ENCODE assay signal across 11 mouse cellular contexts in the genomic region with DNA sequence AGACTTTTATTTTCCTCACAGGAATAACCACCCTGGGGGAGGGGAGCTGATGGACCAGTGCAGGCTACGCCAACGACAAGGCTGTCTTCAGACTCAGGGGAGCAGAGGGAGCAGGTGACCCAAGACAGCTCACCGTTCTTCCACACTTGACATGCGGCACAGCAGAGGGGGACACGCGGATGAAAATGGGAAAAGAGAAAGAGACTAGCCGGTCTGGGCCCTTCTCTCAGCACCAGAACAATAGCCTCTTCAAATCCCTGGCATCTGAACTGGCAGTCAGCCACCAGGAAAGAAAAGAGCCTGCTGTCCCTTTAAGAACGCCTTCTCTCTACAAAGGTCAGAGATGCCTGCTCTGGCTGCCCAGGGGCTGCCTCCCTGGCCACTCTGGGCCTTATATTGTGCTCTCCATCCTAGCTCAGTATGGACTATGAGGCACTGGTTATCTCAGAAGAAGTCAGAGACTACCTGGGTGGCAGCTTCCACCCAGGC.
DNase-seq lines count a peak whose midpoint lies in the region; ATAC-seq and TF ChIP-seq lines count a peak whose summit lies in the region.
"Had no signal": no experiment of that assay in that cellular context is flagged by ENCODE, and none has a peak within 500 bp of the region (broad histone marks: within the 10 kb centered on the region; RNA-seq: fewer than 3 reads in every experiment).

No protein-coding gene starts in this region.

- H3K27me3 ChIP-seq in embryonic facial prominence, embryonic 11.5 days (ENCODE audit: control insufficient read depth, insufficient read depth, low read length), result no peaks in the 10 kb centered on the region
- H3K27me3 ChIP-seq in embryonic facial prominence, embryonic 10.5 days (replicated peaks; ENCODE audit: low read depth, poor library complexity, severe bottlenecking), result no peaks in the 10 kb centered on the region
- H3K27me3 ChIP-seq in forebrain, embryonic 12.5 days, result no peaks in the 10 kb centered on the region
- no peaks in the 10 kb centered on the region for H3K27me3 ChIP-seq in liver, postnatal 0 days (ENCODE audit: insufficient read depth, low read length)
- H3K27me3 ChIP-seq: Patski had no signal

- WGBS in embryonic facial prominence, embryonic 11.5 days, result 48% methylated on average over 8 of the region's 8 CpGs
- 47% methylated on average over 8 of the region's 8 CpGs for WGBS in embryonic facial prominence, embryonic 10.5 days
- 18% methylated on average over 8 of the region's 8 CpGs for WGBS in forebrain, embryonic 12.5 days
- 76% methylated on average over 8 of the region's 8 CpGs for WGBS in liver, postnatal 0 days (ENCODE audit: insufficient replicate concordance)

- no peak for DNase-seq in embryonic facial prominence, embryonic 11.5 days (ENCODE audit: low spot score)
- no peak for DNase-seq in embryonic facial prominence, embryonic 10.5 days (ENCODE audit: low spot score)
- peak; percentile 62 for DNase-seq in Muller cell, postnatal 12 days (ENCODE audit: inconsistent ontology term)
- DNase-seq in lung, postnatal 25 days (ENCODE audit: low spot score), result peak; percentile 16
- DNase-seq in thymus, postnatal 25 days, result no peak
- no peak for DNase-seq in liver, postnatal 0 days
- no peak for DNase-seq in frontal cortex, postnatal 25 days (ENCODE audit: low spot score in 2 of 2)
- DNase-seq: liver had no signal

- H3K9me3 ChIP-seq in embryonic facial prominence, embryonic 11.5 days (replicated peaks; ENCODE audit: control insufficient read depth, low read length), result no peaks in the 10 kb centered on the region
- no peaks in the 10 kb centered on the region for H3K9me3 ChIP-seq in embryonic facial prominence, embryonic 10.5 days
- H3K9me3 ChIP-seq in forebrain, embryonic 12.5 days, result no peaks in the 10 kb centered on the region
- no peaks in the 10 kb centered on the region for H3K9me3 ChIP-seq in liver, postnatal 0 days (ENCODE audit: low read length)

- H3K9ac ChIP-seq in embryonic facial prominence, embryonic 11.5 days (replicated peaks; ENCODE audit: low read length), result no peak overlapping the region
- peak overlapping the region; percentile 36 for H3K9ac ChIP-seq in forebrain, embryonic 12.5 days
- no peak overlapping the region for H3K9ac ChIP-seq in liver, postnatal 0 days (replicated peaks)

- no peak for TF ChIP-seq EP300 in liver, postnatal 0 days (IDR thresholded peaks at IDR 0.05; ENCODE audit: low read depth)

- ATAC-seq in embryonic facial prominence, embryonic 11.5 days (replicated peaks; ENCODE audit: insufficient number of reproducible peaks, low FRiP score, low TSS enrichment, low read depth), result 0 out of 2 replicates have a peak, but pooled peaks have one; percentile 56
- ATAC-seq in forebrain, embryonic 12.5 days (ENCODE audit: low FRiP score), result peak; percentile 65; the same call in 1 of the 2 replicates
- no peak for ATAC-seq in liver, postnatal 0 days
- ATAC-seq: Patski had no signal

- no peak overlapping the region for H3K4me2 ChIP-seq in embryonic facial prominence, embryonic 11.5 days (ENCODE audit: low read depth, low read length)
- peak overlapping the region; percentile 31 for H3K4me2 ChIP-seq in forebrain, embryonic 12.5 days
- H3K4me2 ChIP-seq in liver, postnatal 0 days (ENCODE audit: low read depth, low read length), result no peak overlapping the region

- no peak overlapping the region for H3K27ac ChIP-seq in embryonic facial prominence, embryonic 11.5 days (replicated peaks; ENCODE audit: low read depth, low read length)
- H3K27ac ChIP-seq in embryonic facial prominence, embryonic 10.5 days (replicated peaks), result no peak overlapping the region
- H3K27ac ChIP-seq in forebrain, embryonic 12.5 days, result 0 out of 2 replicates have a peak overlapping the region, but pooled peaks have one; percentile 19
- H3K27ac ChIP-seq in liver, postnatal 0 days (ENCODE audit: low read depth), result no peak overlapping the region
- H3K27ac ChIP-seq: kidney, postnatal 0 days had no signal

- TF ChIP-seq CTCF in liver, postnatal 0 days (IDR thresholded peaks at IDR 0.05; ENCODE audit: low read depth), result no peak

- no peaks in the 10 kb centered on the region for H3K4me1 ChIP-seq in embryonic facial prominence, embryonic 11.5 days (ENCODE audit: control insufficient read depth, insufficient read depth, low read length)
- peaks cover 5% of the 10 kb centered on the region for H3K4me1 ChIP-seq in embryonic facial prominence, embryonic 10.5 days
- H3K4me1 ChIP-seq in forebrain, embryonic 12.5 days, result peaks cover 12% of the 10 kb centered on the region
- no peaks in the 10 kb centered on the region for H3K4me1 ChIP-seq in liver, postnatal 0 days (ENCODE audit: insufficient read depth)

- no peak overlapping the region for H3K4me3 ChIP-seq in embryonic facial prominence, embryonic 11.5 days (ENCODE audit: low read depth, low read length)
- H3K4me3 ChIP-seq in embryonic facial prominence, embryonic 10.5 days, result no peak overlapping the region
- H3K4me3 ChIP-seq in forebrain, embryonic 12.5 days (replicated peaks), result no peak overlapping the region
- no peak overlapping the region for H3K4me3 ChIP-seq in liver, postnatal 0 days (ENCODE audit: low read depth, low read length)

- H3K36me3 ChIP-seq in embryonic facial prominence, embryonic 11.5 days (replicated peaks; ENCODE audit: control insufficient read depth, insufficient read depth, low read depth, low read length), result no peaks in the 10 kb centered on the region
- H3K36me3 ChIP-seq in embryonic facial prominence, embryonic 10.5 days (replicated peaks), result no peaks in the 10 kb centered on the region
- H3K36me3 ChIP-seq in forebrain, embryonic 12.5 days (replicated peaks), result no peaks in the 10 kb centered on the region
- no peaks in the 10 kb centered on the region for H3K36me3 ChIP-seq in liver, postnatal 0 days (replicated peaks; ENCODE audit: insufficient read depth, low read length)

Comparison
In these comparisons a context has a peak if more than half of its experiments do, and no peak if none do; other contexts are left out.
1. DNase-seq: peak in Muller cell, postnatal 12 days (single experiment) and lung, postnatal 25 days (single experiment); none in embryonic facial prominence, embryonic 11.5 days (single experiment), embryonic facial prominence, embryonic 10.5 days (single experiment), thymus, postnatal 25 days (single experiment), liver, postnatal 0 days (single experiment) and frontal cortex, postnatal 25 days (0 of 2).